Mouse (Mus musculus) T-helper 17 cell (primary cell): Measurements from ENCODE around the gene Phka2.

Source experiments
- in situ Hi-C, 2 experiments: fragments of 300-600 bp; cut with MboI, MseI; formaldehyde crosslinking; loops; 1 replicate in 1 of 2; 2 replicates in 1 of 2; pipeline ENCODE4 v1.15.1; 2025; ENCODE audit warnings: high pct_unique_total_duplicates in 2 of 2

Gene Phka2

GRCm38 (mm10) chrX:160598562-160599458, 96.8 kb downstream of the Phka2 start:
- in situ Hi-C loops, result no loop called here

DNA sequence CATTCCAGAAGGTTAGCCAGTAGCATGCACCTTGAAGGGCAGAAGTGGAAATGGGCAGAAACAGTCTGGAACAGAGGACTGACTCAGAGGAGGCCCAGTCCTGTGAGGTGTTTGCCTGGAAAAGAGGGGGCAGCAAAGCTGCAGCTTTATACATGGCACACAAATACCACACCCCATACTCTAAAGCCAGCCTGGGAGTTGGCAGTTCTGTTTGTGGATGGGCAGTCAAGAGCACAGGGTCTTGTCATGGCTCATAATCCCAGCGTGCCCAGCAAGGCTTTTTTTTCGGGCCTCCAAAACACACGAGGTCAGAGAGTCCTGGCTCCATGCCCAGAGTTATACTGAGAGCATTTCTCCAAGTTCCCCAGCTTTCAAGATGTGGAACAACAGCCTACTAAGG, 99.1 kb downstream of the Phka2 start:
- in situ Hi-C loops, result loop anchor here in 1 of 2 experiments (10.0 kb wide), 2 partner anchors 106 to 426 kb away; no protein-coding TSS in a partner anchor

DNA sequence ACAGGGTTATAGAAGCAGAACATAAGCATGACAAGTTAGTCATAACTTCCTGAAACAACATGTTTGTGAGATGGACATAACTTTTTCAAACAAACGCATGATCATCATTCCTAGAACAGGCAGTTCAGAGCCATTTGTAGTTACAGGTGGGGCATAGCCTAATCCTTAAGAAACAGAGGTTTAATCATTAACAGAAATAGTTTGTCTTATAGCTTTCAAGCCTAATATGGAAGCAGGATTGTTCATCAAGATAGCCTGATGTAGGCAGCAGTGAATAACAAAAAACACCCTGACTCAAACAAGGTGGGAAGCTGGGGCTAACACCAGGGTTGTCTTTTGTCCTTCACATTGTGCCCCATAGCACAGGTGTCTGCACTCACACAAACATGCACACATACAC, 100.8 kb downstream of the Phka2 start:
- in situ Hi-C loops, result loop anchor here in 1 of 2 experiments (10.0 kb wide), 2 partner anchors 108 to 428 kb away; no protein-coding TSS in a partner anchor

DNA sequence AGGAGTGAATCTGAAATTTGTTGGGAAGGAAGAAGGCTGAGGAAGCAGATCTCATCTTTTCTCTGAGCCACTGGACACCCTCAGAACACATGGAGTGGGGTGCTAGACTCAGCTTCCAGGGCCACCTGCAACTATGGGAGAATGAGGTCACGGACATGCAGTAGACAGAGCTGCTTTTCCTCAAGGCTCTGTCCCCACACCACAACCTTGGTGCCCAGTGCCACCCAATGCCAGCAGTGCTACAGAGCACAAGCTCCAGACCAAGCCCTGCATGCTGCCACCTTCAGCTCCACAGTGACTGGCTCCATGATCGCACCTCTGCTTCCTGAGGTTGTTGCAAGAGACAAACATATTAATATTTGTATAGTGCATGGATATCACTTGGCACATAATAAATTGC, 101.3 kb downstream of the Phka2 start:
- in situ Hi-C loops, result loop anchor here in 1 of 2 experiments (10.0 kb wide), 2 partner anchors 109 to 429 kb away; no protein-coding TSS in a partner anchor

GRCm38 (mm10) chrX:160603981-160604541, 102.1 kb downstream of the Phka2 start:
- in situ Hi-C loops, result loop anchor here in 1 of 2 experiments (10.0 kb wide), 2 partner anchors 109 to 429 kb away; no protein-coding TSS in a partner anchor

- in situ Hi-C loops, result loop anchor here in 1 of 2 experiments (10.0 kb wide), 2 partner anchors 115 to 435 kb away; no protein-coding TSS in a partner anchor
Measured at GRCm38 (mm10) chrX:160609849-160610248, 107.9 kb downstream of the Phka2 start.

GRCm38 (mm10) chrX:160610482-160610881, 108.5 kb downstream of the Phka2 start:
- in situ Hi-C loops, result no loop called here

- in situ Hi-C loops, result no loop called here
Measured at GRCm38 (mm10) chrX:160610882-160611644, 109.1 kb downstream of the Phka2 start.
